Mouse (Mus musculus) splenic B cell, adult 2 months (primary cell): ENCODE measurements at regions not wholly inside any gene's neighbourhood (a gene's known extent, or its start where the extent isn't known, plus 50 kb on each side); places are given as distances from the start of the nearest gene placed in this dataset.

ENCODE experiments used
- DNase-seq: peaks from one replicate; pipeline ENCODE4 v3.0.0-alpha.2; 2011; ENCODE audit warnings: low read depth, low spot score
- H3K27me3 ChIP-seq: 2 replicates; pipeline ENCODE4 v1.6.1; 2012; ENCODE audit warnings: mild to moderate bottlenecking, low read length, moderate library complexity, mixed read lengths; ENCODE audit not compliant: control insufficient read depth, poor library complexity, insufficient read depth, severe bottlenecking
- H3K36me3 ChIP-seq: 2 replicates; pipeline ENCODE4 v1.6.1; 2012; ENCODE audit warnings: mild to moderate bottlenecking, low read length, moderate library complexity, mixed read lengths; ENCODE audit not compliant: control insufficient read depth, poor library complexity, insufficient read depth, severe bottlenecking

GRCm38 (mm10) chr11:112238960-112239884 lies 542.8 kb upstream of the Sox9 start:
- DNase-seq, result no peak
- Histone ChIP-seq H3K36me3 (no peaks in the 10 kb centered on the region), H3K27me3 (no peaks in the 10 kb centered on the region)

GRCm38 (mm10) chr11:112252548-112252947 lies 529.5 kb upstream of the Sox9 start:
- no peaks in the 10 kb centered on the region for H3K27me3 ChIP-seq
- H3K36me3 ChIP-seq, result no peaks in the 10 kb centered on the region
- DNase-seq, result no peak

- DNase-seq, result no peak
- H3K27me3 ChIP-seq, result no peaks in the 10 kb centered on the region
- H3K36me3 ChIP-seq, result no peaks in the 10 kb centered on the region
Measured at GRCm38 (mm10) chr11:112253061-112253460, 529.0 kb upstream of the Sox9 start.

GRCm38 (mm10) chr11:112256326-112256725 lies 525.7 kb upstream of the Sox9 start:
- no peaks in the 10 kb centered on the region for H3K27me3 ChIP-seq
- DNase-seq, result no peak
- no peaks in the 10 kb centered on the region for H3K36me3 ChIP-seq

GRCm38 (mm10) chr11:112264077-112264476 lies 517.9 kb upstream of the Sox9 start:
- DNase-seq, result no peak
- Histone ChIP-seq H3K36me3 (no peaks in the 10 kb centered on the region), H3K27me3 (no peaks in the 10 kb centered on the region)

GRCm38 (mm10) chr11:112270911-112271310 lies 511.1 kb upstream of the Sox9 start:
- no peaks in the 10 kb centered on the region for H3K27me3 ChIP-seq
- DNase-seq, result no peak
- H3K36me3 ChIP-seq, result no peaks in the 10 kb centered on the region

GRCm38 (mm10) chr11:112278566-112278965 lies 503.5 kb upstream of the Sox9 start:
- H3K36me3 ChIP-seq, result no peaks in the 10 kb centered on the region
- no peak for DNase-seq

GRCm38 (mm10) chr11:112282911-112283310 lies 499.1 kb upstream of the Sox9 start:
- H3K27me3 ChIP-seq, result no peaks in the 10 kb centered on the region
- no peak for DNase-seq
- H3K36me3 ChIP-seq, result no peaks in the 10 kb centered on the region

More at GRCm38 (mm10) chr11:112278566-112278965, 503.5 kb upstream of the Sox9 start:
- H3K27me3 ChIP-seq, result no peaks in the 10 kb centered on the region

- H3K27me3 ChIP-seq, result no peaks in the 10 kb centered on the region
- no peak for DNase-seq
Measured at GRCm38 (mm10) chr11:112298901-112299341, 483.1 kb upstream of the Sox9 start.

GRCm38 (mm10) chr11:112303091-112303490 lies 478.9 kb upstream of the Sox9 start:
- H3K36me3 ChIP-seq, result no peaks in the 10 kb centered on the region
- DNase-seq, result no peak

More at GRCm38 (mm10) chr11:112298901-112299341, 483.1 kb upstream of the Sox9 start:
- H3K36me3 ChIP-seq, result no peaks in the 10 kb centered on the region

GRCm38 (mm10) chr11:112325850-112326249 lies 456.2 kb upstream of the Sox9 start:
- Histone ChIP-seq H3K27me3 (no peaks in the 10 kb centered on the region), H3K36me3 (no peaks in the 10 kb centered on the region)
- DNase-seq, result no peak

More at GRCm38 (mm10) chr11:112303091-112303490, 478.9 kb upstream of the Sox9 start:
- H3K27me3 ChIP-seq, result no peaks in the 10 kb centered on the region

GRCm38 (mm10) chr11:112327606-112328005 lies 454.4 kb upstream of the Sox9 start:
- H3K27me3 ChIP-seq, result no peaks in the 10 kb centered on the region

GRCm38 (mm10) chr11:112345133-112345532 lies 436.9 kb upstream of the Sox9 start:
- Histone ChIP-seq H3K36me3 (no peaks in the 10 kb centered on the region), H3K27me3 (no peaks in the 10 kb centered on the region)
- DNase-seq, result no peak

More at GRCm38 (mm10) chr11:112327606-112328005, 454.4 kb upstream of the Sox9 start:
- no peak for DNase-seq
- H3K36me3 ChIP-seq, result no peaks in the 10 kb centered on the region

GRCm38 (mm10) chr11:112345586-112345985 lies 436.4 kb upstream of the Sox9 start:
- DNase-seq, result no peak
- Histone ChIP-seq H3K36me3 (no peaks in the 10 kb centered on the region), H3K27me3 (no peaks in the 10 kb centered on the region)

GRCm38 (mm10) chr11:112346089-112346488 lies 435.9 kb upstream of the Sox9 start:
- no peak for DNase-seq
- no peaks in the 10 kb centered on the region for H3K27me3 ChIP-seq
- no peaks in the 10 kb centered on the region for H3K36me3 ChIP-seq
